Mouse (Mus musculus) CH12F3 (cell line): ENCODE data around the gene Kcna3.

Source experiments
- in situ Hi-C: fragments of 300-500 bp; cut with MboI; formaldehyde crosslinking; loops from 2 replicates; pipeline ENCODE4 v1.14.3; 2020; ENCODE audit warnings: low sequenced_read_pairs

The Kcna3 gene

GRCm38 (mm10) chr3:107062771-107063170, 26.8 kb downstream of the Kcna3 start:
- in situ Hi-C loops = no loop called here

GRCm38 (mm10) chr3:107065510-107066095, 29.6 kb downstream of the Kcna3 start:
- in situ Hi-C loops = no loop called here

GRCm38 (mm10) chr3:107066165-107066850, 30.3 kb downstream of the Kcna3 start:
- in situ Hi-C loops = no loop called here

DNA sequence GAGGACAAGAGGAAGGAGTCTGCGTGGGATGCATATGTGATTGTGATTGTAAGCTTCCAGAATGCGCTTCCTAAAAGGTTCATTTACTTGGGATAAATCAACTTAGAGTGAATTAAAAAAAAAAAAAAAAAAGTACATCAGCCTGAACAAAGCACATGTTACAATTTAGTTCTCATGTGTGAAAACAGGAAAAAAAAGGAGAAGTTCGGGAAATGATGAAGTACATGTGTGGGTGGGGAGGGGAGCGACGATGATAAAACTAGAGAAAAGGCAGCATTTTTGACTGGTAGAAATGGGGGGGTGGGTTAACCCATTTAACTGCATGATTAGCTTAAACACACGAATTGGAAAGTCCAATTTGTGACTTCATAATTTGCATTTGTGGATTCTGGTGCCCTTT, 31.3 kb downstream of the Kcna3 start:
- in situ Hi-C loops = no loop called here

DNA sequence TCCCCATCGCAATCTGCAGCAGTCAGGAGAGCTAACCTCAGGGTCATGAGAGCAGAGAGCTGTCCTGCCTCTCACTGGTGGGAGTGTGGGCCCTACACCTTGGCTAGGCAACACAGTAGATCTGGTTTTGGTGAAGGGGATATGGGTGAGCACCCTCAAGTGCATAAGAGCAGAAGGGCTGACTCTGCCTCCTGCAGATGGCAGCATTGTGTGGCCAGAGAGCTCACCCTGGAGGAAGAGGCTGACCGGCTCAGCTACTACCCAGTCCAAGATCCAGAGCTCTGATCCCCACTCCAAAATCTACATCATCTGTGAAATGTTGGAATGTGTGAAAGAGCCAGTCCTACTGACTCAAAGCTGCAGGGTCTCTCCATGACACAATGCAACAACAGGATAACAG, 37.9 kb downstream of the Kcna3 start:
- in situ Hi-C loops = no loop called here

GRCm38 (mm10) chr3:107075705-107076104, 39.7 kb downstream of the Kcna3 start:
- in situ Hi-C loops = loop anchor here (25.0 kb wide), 1 partner anchor 313 kb away; no protein-coding TSS in a partner anchor

GRCm38 (mm10) chr3:107076658-107077057, 40.7 kb downstream of the Kcna3 start:
- in situ Hi-C loops = loop anchor here (25.0 kb wide), 1 partner anchor 314 kb away; no protein-coding TSS in a partner anchor

DNA sequence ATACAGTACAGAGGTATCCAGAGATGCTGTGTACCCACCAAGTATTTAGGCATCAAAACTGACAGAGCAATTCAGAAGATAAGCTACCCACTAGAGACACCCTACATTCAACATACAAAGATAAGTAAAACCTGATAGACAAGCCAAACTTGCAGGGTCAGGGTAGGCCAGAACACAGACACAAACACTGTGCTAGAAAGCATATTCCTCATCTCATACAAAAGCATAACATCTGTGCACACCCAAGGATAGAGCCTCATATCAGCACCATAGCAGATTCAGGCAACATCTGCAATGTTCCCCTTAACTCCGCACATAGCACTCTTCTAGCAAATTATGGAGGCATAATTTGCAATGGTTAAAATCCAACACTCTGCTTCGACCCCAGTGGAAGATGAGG, 41.1 kb downstream of the Kcna3 start:
- in situ Hi-C loops = loop anchor here (25.0 kb wide), 1 partner anchor 315 kb away; no protein-coding TSS in a partner anchor

GRCm38 (mm10) chr3:107080803-107081202, 44.8 kb downstream of the Kcna3 start:
- in situ Hi-C loops = loop anchor here (25.0 kb wide), 1 partner anchor 319 kb away; no protein-coding TSS in a partner anchor

GRCm38 (mm10) chr3:107081227-107081626, 45.3 kb downstream of the Kcna3 start:
- in situ Hi-C loops = loop anchor here (25.0 kb wide), 1 partner anchor 319 kb away; no protein-coding TSS in a partner anchor

DNA sequence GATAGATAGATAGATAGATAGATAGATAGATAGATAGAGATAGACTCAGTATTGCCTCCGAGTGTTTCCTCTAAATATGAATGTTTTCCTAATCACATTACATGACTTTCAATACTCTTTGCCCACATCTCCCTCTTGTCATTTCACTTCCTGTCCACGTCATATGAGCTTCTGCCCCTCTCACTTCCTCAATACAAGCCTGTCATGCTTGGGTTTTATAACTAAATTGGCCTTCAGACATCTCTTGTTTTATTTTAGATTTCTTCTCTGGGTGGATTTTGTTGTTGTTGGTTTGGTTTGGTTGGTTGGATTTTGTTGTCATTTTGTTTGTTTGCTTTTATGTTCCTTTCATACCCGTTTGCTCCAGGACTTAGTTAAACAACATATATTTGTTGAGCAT, 48.6 kb downstream of the Kcna3 start:
- in situ Hi-C loops = loop anchor here (25.0 kb wide), 1 partner anchor 322 kb away; no protein-coding TSS in a partner anchor

DNA sequence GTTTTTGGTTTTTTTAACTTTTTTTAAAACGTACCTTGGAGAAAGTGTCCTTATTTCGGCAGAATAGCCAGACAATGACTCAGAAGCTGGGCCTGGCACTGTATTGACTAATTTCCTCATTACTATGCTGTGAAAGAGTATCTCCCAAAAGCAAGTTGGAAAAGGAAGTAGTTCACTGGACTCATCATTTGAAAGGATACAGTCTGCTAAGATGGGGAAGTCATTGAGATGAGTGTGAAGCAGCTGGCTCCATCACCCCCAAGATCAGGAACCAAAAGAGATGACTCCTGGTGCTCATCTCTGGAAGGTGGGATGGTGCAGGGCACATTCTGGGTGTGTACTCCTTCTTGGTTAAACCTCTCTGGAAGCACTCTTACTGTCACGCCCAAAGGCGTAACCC, 51.4 kb downstream of the Kcna3 start:
- in situ Hi-C loops = loop anchor here (25.0 kb wide), 1 partner anchor 325 kb away; no protein-coding TSS in a partner anchor
